Mouse (Mus musculus): ENCODE measurements around the gene Cela3a.

DNA sequence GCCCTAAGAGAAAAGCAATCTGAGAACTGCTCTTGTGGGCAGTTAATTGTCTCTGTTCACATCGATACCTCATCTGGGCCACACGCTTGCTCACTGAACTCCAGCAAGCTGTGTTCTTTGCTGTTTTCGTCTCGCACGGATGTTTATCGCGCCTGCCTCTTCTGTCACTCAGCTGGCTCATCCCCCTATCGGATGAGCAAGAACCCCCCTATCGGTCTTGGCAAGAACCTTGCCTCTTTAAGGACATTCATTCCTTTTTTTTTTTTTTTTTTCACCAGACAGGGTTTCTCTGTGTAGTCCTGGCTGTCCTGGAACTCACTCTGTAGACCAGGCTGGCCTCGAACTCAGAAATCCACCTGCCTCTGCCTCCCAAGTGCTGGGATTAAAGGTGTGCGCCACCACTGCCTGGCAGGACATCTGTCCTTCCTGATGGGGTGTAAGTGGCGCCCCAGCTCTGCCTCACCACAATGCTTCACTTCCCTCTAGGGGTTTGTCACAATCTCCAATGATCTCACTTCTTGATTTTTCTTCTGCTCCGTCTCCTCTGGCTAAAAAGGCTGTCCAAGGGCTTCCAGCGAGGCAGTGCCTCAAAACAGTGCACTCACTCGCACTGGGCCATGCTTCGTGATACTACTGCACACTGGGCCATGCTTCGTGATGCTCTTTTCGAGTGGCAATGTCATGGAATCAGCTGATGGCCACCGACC lies 44.1 kb downstream of the Cela3a start:
- TF ChIP-seq CTCF (IDR thresholded peaks at IDR 0.05; ENCODE audit: control insufficient read depth, insufficient read depth, low read length) (no peak), POLR2A (IDR thresholded peaks at IDR 0.05; ENCODE audit: borderline replicate concordance, control insufficient read depth, low read depth, low read length) (no peak)

All from bone marrow, adult 2 months (tissue).